Mouse (Mus musculus): Measurements from ENCODE around the gene 1700088E04Rik.

DNA sequence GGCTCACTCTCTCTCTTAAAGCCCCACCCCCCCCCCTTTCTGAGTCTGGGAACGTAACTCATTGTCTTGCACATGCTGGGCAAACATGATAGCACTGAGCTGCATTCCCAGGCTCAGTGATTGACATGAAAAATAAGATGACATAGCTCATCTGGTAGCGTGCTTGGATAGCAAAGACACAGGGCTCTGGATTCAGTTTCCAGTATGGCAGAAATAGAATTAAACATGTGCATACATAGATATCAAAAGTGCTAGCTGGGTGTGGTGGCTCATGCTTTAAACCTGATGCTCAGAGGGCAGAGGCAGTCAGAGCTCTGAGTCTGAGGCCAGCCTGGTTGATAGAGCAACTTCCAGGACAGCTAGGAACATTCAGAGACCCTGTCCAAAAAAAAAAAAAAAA is 35.2 kb downstream of the 1700088E04Rik start:
- no peak for TF ChIP-seq POLR2A (IDR thresholded peaks at IDR 0.05; ENCODE audit: borderline replicate concordance, control insufficient read depth, low read depth, low read length)
- TF ChIP-seq CTCF (IDR thresholded peaks at IDR 0.05; ENCODE audit: control insufficient read depth, insufficient read depth, low read length) = no peak
